ENCODE assay signal across 8 mouse cellular contexts in genomic region chr14:122981831-122982485, GRCm38 (mm10). TPM values are rescaled to one million over a fixed set of nuclear protein-coding genes. Genes with fewer than 3 reads are reported as not detected.
DNase-seq lines count a peak whose midpoint lies in the region; ATAC-seq and TF ChIP-seq lines count a peak whose summit lies in the region.

No protein-coding gene starts in this region.

- H3K9me3 ChIP-seq in heart, postnatal 0 days (replicated peaks; ENCODE audit: control insufficient read depth, low read length) = no peaks in the 10 kb centered on the region
- H3K9me3 ChIP-seq in hindbrain, embryonic 16.5 days (ENCODE audit: control insufficient read depth, low read length) = no peaks in the 10 kb centered on the region

- H3K9ac ChIP-seq in heart, postnatal 0 days (replicated peaks; ENCODE audit: low read depth, low read length) = peak overlapping the region; percentile 67; the same call in 1 of the 2 replicates
- H3K9ac ChIP-seq in hindbrain, embryonic 16.5 days (ENCODE audit: low read depth, low read length) = peak overlapping the region; percentile 87

- no peak for TF ChIP-seq CTCF in heart, postnatal 0 days (IDR thresholded peaks at IDR 0.05; ENCODE audit: low read depth)

- H3K27me3 ChIP-seq in heart, postnatal 0 days (ENCODE audit: control insufficient read depth, insufficient read depth, low read length) = no peaks in the 10 kb centered on the region
- H3K27me3 ChIP-seq in hindbrain, embryonic 16.5 days (replicated peaks; ENCODE audit: control insufficient read depth, insufficient read depth, low read length) = no peaks in the 10 kb centered on the region

- peak overlapping the region; percentile 98 for H3K4me2 ChIP-seq in heart, postnatal 0 days (ENCODE audit: low read depth, low read length)
- H3K4me2 ChIP-seq in hindbrain, embryonic 16.5 days (ENCODE audit: low read length) = peak overlapping the region; percentile 83

- H3K27ac ChIP-seq in heart, postnatal 0 days (ENCODE audit: low read depth) = no peak overlapping the region; the same call in 1 of the 2 replicates
- peak overlapping the region; percentile 95 for H3K27ac ChIP-seq in hindbrain, embryonic 16.5 days (ENCODE audit: low read depth, low read length)

- ATAC-seq in heart, postnatal 0 days (ENCODE audit: insufficient read depth, low read depth) = no peak
- peak; percentile 0; the same call in 1 of the 2 replicates for ATAC-seq in hindbrain, embryonic 16.5 days
- no peak for ATAC-seq in monocyte, adult 5-6 weeks (replicated peaks; ENCODE audit: insufficient number of reproducible peaks, low FRiP score, low TSS enrichment, poor library complexity, severe bottlenecking)

- 62% methylated on average over 8 of the region's 8 CpGs for WGBS in heart, postnatal 0 days
- 19% methylated on average over 8 of the region's 8 CpGs for WGBS in hindbrain, embryonic 16.5 days

- DNase-seq in heart, postnatal 0 days (ENCODE audit: low spot score) = no peak
- no peak for DNase-seq in heart, adult 8-10 months (ENCODE audit: low spot score)
- DNase-seq in c-Kit-positive CD71-positive TER-119-positive erythroid progenitor cells, embryonic 14.5 days (ENCODE audit: low spot score) = peak; percentile 6
- peak; percentile 31 for DNase-seq in neural tube, embryonic 10.5 days (ENCODE audit: extremely low spot score, low spot score)
- no peak for DNase-seq in adrenal gland, postnatal 10 days
- no peak for DNase-seq in yolk sac, embryonic 10.5 days (ENCODE audit: low spot score)

- H3K4me1 ChIP-seq in heart, postnatal 0 days (ENCODE audit: control insufficient read depth, insufficient read depth) = 0 out of 2 replicates have a peak, but pooled peaks cover 9% of the 10 kb centered on the region
- peaks cover 9% of the 10 kb centered on the region for H3K4me1 ChIP-seq in hindbrain, embryonic 16.5 days (ENCODE audit: control insufficient read depth, insufficient read depth, low read depth, low read length)

- TF ChIP-seq EP300 in heart, postnatal 0 days (IDR thresholded peaks at IDR 0.05; ENCODE audit: low read depth) = no peak

- H3K36me3 ChIP-seq in heart, postnatal 0 days (replicated peaks; ENCODE audit: control insufficient read depth, insufficient read depth, low read length) = no peaks in the 10 kb centered on the region
- H3K36me3 ChIP-seq in hindbrain, embryonic 16.5 days (ENCODE audit: control insufficient read depth, insufficient read depth, low read length) = no peaks in the 10 kb centered on the region

- peak overlapping the region; percentile 74 for H3K4me3 ChIP-seq in heart, postnatal 0 days (ENCODE audit: low read depth, low read length)
- peak overlapping the region; percentile 78 for H3K4me3 ChIP-seq in hindbrain, embryonic 16.5 days (ENCODE audit: low read length)

RNA-seq across cellular contexts. Expression of gene Tmtc4, which starts 1.9 kb away (rescaled TPM):
- 17.2 and 62.5 TPM in 2 replicates for total RNA-seq in heart, postnatal 0 days (2014; rRNA removed; ENCODE audit: low replicate concordance)
- 9.3 and 9.7 TPM in 2 replicates for polyA plus RNA-seq in heart, postnatal 0 days (2015; fragmentation: Nextera tagmentation; extraction: Ambion mirVana)
- 10 to 100 TPM in 2 of 4 experiments, 1 to 10 TPM in 2; 7.6 to 12.6 (median 9.5) TPM for total RNA-seq in heart, adult 8-10 months (2022)
- polyA plus RNA-seq in hindbrain, embryonic 16.5 days (2015; fragmentation: Nextera tagmentation; extraction: Ambion mirVana) = 47.1 and 50.3 TPM in 2 replicates
- total RNA-seq in monocyte, adult 5-6 weeks (2017) = 2.9 to 9.5 TPM (median 8.0 TPM) in 3 replicates
- total RNA-seq in adrenal gland, postnatal 10 days (2021) = 10 to 100 TPM; 20.0 to 28.3 TPM

Comparison
In these comparisons a context has a peak if more than half of its experiments do, and no peak if none do; other contexts are left out.
1. DNase-seq: peak in c-Kit-positive CD71-positive TER-119-positive erythroid progenitor cells, embryonic 14.5 days (single experiment) and neural tube, embryonic 10.5 days (single experiment); none in heart, postnatal 0 days (single experiment), heart, adult 8-10 months (single experiment), adrenal gland, postnatal 10 days (single experiment) and yolk sac, embryonic 10.5 days (single experiment).